Mouse (Mus musculus) intestine, embryonic 14.5 days (tissue): ENCODE measurements around the gene Os9. TPM values are rescaled to one million over a fixed set of nuclear protein-coding genes. Genes with fewer than 3 reads are reported as not detected.

Source experiments
- ATAC-seq: fragments of 200-750 bp; cut with Nextera tagmentation; replicated peaks from 2 replicates; pipeline ENCODE4 v1.8.0; 2017; ENCODE audit warnings: low read depth, moderate number of reproducible peaks, moderate TSS enrichment, moderate library complexity; ENCODE audit not compliant: low FRiP score, low TSS enrichment
- DNase-seq: peaks from one replicate; pipeline ENCODE4 v3.0.0-alpha.2; 2018; ENCODE audit warnings: low spot score
- H3K27ac ChIP-seq: fragments of 300-500 bp; sonication (generic); 2 replicates; pipeline ENCODE4 v1.5.1; 2014; ENCODE audit warnings: low read depth, mild to moderate bottlenecking, control low read depth
- H3K27me3 ChIP-seq: fragments of 300-500 bp; sonication (generic); replicated peaks from 2 replicates; pipeline ENCODE4 v1.6.1; 2014; ENCODE audit warnings: low read length, control low read depth; ENCODE audit not compliant: control insufficient read depth, insufficient read depth
- H3K36me3 ChIP-seq: fragments of 300-500 bp; sonication (generic); 2 replicates; pipeline ENCODE4 v1.6.1; 2014; ENCODE audit warnings: low read length, control low read depth; ENCODE audit not compliant: control insufficient read depth, insufficient read depth
- H3K4me1 ChIP-seq: fragments of 300-500 bp; sonication (generic); replicated peaks from 2 replicates; pipeline ENCODE4 v1.6.1; 2014; ENCODE audit warnings: low read length, control low read depth, mixed read lengths; ENCODE audit not compliant: control insufficient read depth, insufficient read depth
- H3K4me2 ChIP-seq: fragments of 300-500 bp; sonication (generic); 2 replicates; pipeline ENCODE4 v1.6.1; 2014; ENCODE audit warnings: low read length
- H3K4me3 ChIP-seq: fragments of 300-500 bp; sonication (generic); 2 replicates; pipeline ENCODE4 v1.5.1; 2014; ENCODE audit warnings: low read depth, low read length, control low read depth, mixed read lengths
- H3K9ac ChIP-seq: fragments of 300-500 bp; sonication (generic); 2 replicates; pipeline ENCODE4 v1.6.1; 2014; ENCODE audit warnings: mild to moderate bottlenecking, low read length
- H3K9me3 ChIP-seq: fragments of 300-500 bp; sonication (generic); 2 replicates; pipeline ENCODE4 v1.6.1; 2016; ENCODE audit warnings: low read length, control low read depth; ENCODE audit not compliant: control insufficient read depth
- WGBS: fragments of 180-500 bp; shearing (Covaris S2); extraction: QIAGEN DNeasy Blood & Tissue Kit; methylation state at CpG from one replicate; pipeline ENCODE4 v1.1.7; 2014; 5-methylcytosine and 5-hydroxymethylcytosine counted together
- polyA plus RNA-seq: library from polyadenylated mRNA; unstranded; fragments of >200 nt; fragmentation: Nextera tagmentation; extraction: Ambion mirVana; gene quantifications from 2 replicates; pipeline ENCODE4 v1.2.1, GENCODE M21; 2014

The Os9 gene
- polyA plus RNA-seq, 1 experiment from 2014 or later, result 51.6 TPM

- Histone ChIP-seq H3K36me3 (no peaks in the 10 kb centered on the region), H3K9ac (no peak overlapping the region), H3K27me3 (peaks cover 70% of the 10 kb centered on the region), H3K4me2 (no peak overlapping the region), H3K4me1 (peaks cover 17% of the 10 kb centered on the region), H3K4me3 (no peak overlapping the region), H3K9me3 (no peaks in the 10 kb centered on the region), H3K27ac (no peak overlapping the region)
- WGBS, result 75% methylated on average over 9 of the region's 9 CpGs
- ATAC-seq (no peak), DNase-seq (no peak)
Measured at GRCm38 (mm10) chr10:127085052-127085451, 35.9 kb downstream of the Os9 start.

GRCm38 (mm10) chr10:127083915-127084306 lies 37.0 kb downstream of the Os9 start:
- Histone ChIP-seq H3K4me3 (no peak overlapping the region), H3K27me3 (peaks cover 70% of the 10 kb centered on the region), H3K27ac (no peak overlapping the region), H3K9me3 (no peaks in the 10 kb centered on the region), H3K4me1 (peaks cover 24% of the 10 kb centered on the region), H3K36me3 (no peaks in the 10 kb centered on the region), H3K9ac (no peak overlapping the region), H3K4me2 (no peak overlapping the region)
- DNase-seq (no peak), ATAC-seq (no peak)
- 35% methylated on average over 5 of the region's 5 CpGs for WGBS

GRCm38 (mm10) chr10:127083292-127083914 lies 37.5 kb downstream of the Os9 start:
- no peak for ATAC-seq
- Histone ChIP-seq H3K9ac (no peak overlapping the region), H3K9me3 (no peaks in the 10 kb centered on the region), H3K4me2 (no peak overlapping the region), H3K4me3 (no peak overlapping the region), H3K4me1 (peaks cover 24% of the 10 kb centered on the region), H3K27ac (no peak overlapping the region), H3K36me3 (no peaks in the 10 kb centered on the region), H3K27me3 (peaks cover 74% of the 10 kb centered on the region)
- WGBS, result 27% methylated on average over 8 of the region's 8 CpGs
- DNase-seq, result no peak

- no peak overlapping the region for H3K27ac ChIP-seq
- peaks cover 77% of the 10 kb centered on the region for H3K27me3 ChIP-seq
- 26% methylated on average over 8 of the region's 8 CpGs for WGBS
- no peaks in the 10 kb centered on the region for H3K9me3 ChIP-seq
- no peaks in the 10 kb centered on the region for H3K36me3 ChIP-seq
- H3K4me1 ChIP-seq, result peaks cover 27% of the 10 kb centered on the region
- peak overlapping the region; percentile 17 for H3K4me3 ChIP-seq
- ATAC-seq (no peak), DNase-seq (no peak)
- no peak overlapping the region for H3K9ac ChIP-seq
- H3K4me2 ChIP-seq, result peak overlapping the region; percentile 50; the same call in 1 of the 2 replicates
Measured at GRCm38 (mm10) chr10:127081996-127082620, 38.8 kb downstream of the Os9 start.

- DNase-seq (no peak), ATAC-seq (no peak)
- H3K4me1 ChIP-seq, result peaks cover 27% of the 10 kb centered on the region
- H3K4me3 ChIP-seq, result peak overlapping the region; percentile 17
- no peaks in the 10 kb centered on the region for H3K36me3 ChIP-seq
- H3K9ac ChIP-seq, result peak overlapping the region; percentile 14; the same call in 1 of the 2 replicates
- H3K27ac ChIP-seq, result no peak overlapping the region
- H3K9me3 ChIP-seq, result no peaks in the 10 kb centered on the region
- peak overlapping the region; percentile 50 for H3K4me2 ChIP-seq
- 3% methylated on average over 48 of the region's 48 CpGs for WGBS
- H3K27me3 ChIP-seq, result peaks cover 80% of the 10 kb centered on the region
Measured at GRCm38 (mm10) chr10:127080901-127081780, 39.8 kb downstream of the Os9 start.

GRCm38 (mm10) chr10:127079665-127080391 lies 41.1 kb downstream of the Os9 start:
- 3% methylated on average over 63 of the region's 70 CpGs for WGBS
- H3K9me3 ChIP-seq, result no peaks in the 10 kb centered on the region
- H3K27ac ChIP-seq, result no peak overlapping the region
- DNase-seq (peak; percentile 68), ATAC-seq (no peak; the same call in 1 of the 2 replicates)
- peaks cover 27% of the 10 kb centered on the region for H3K4me1 ChIP-seq
- H3K9ac ChIP-seq, result peak overlapping the region; percentile 33
- peaks cover 89% of the 10 kb centered on the region for H3K27me3 ChIP-seq
- no peaks in the 10 kb centered on the region for H3K36me3 ChIP-seq
- peak overlapping the region; percentile 42 for H3K4me3 ChIP-seq
- H3K4me2 ChIP-seq, result peak overlapping the region; percentile 92

- Histone ChIP-seq H3K36me3 (no peaks in the 10 kb centered on the region), H3K4me2 (peak overlapping the region; percentile 92), H3K27ac (no peak overlapping the region), H3K9me3 (no peaks in the 10 kb centered on the region), H3K4me3 (peak overlapping the region; percentile 42), H3K9ac (peak overlapping the region; percentile 33), H3K27me3 (peaks cover 87% of the 10 kb centered on the region), H3K4me1 (peaks cover 27% of the 10 kb centered on the region)
- peak; percentile 36; the same call in 1 of the 2 replicates for ATAC-seq
- under 1% methylated on average over 42 of the region's 49 CpGs for WGBS
- peak; percentile 80 for DNase-seq
Measured at GRCm38 (mm10) chr10:127078677-127079575, 42.0 kb downstream of the Os9 start.
